Mouse (Mus musculus): Measurements from ENCODE around the gene Klhdc9. TPM values are rescaled to one million over a fixed set of nuclear protein-coding genes. Genes with fewer than 3 reads are reported as not detected.

Klhdc9 gene
- 0.98 TPM for total RNA-seq (2023)

DNA sequence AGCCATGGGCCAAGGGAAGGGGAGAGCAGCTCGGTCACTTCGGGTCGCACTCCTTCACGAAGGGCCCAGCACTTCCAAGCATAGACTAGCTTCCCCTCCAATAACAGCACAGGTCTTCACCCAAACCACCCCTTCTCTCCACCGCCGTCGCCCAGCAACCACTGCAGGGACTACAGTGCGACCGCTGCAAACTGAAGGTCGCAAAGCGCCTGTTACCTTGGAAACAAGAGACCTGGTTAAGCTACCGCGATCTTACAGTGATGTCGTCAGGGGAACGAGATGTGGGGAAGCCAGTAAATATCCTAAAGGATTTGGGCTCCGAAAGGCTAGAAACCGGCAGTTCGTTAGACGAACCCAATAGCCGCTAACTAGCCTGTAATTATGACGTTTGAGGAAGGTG lies at the start of gene Klhdc9:
Klhdc9 (minus strand) TSS at position 143 of the 400 bp plus-strand sequence.

GRCm38 (mm10) chr1:171388376-171389102 lies 27.9 kb upstream of the Klhdc9 start, which contains the start of gene Arhgap30:
Gene Arhgap30, plus strand, starts transcription at chr1:171388954.

DNA sequence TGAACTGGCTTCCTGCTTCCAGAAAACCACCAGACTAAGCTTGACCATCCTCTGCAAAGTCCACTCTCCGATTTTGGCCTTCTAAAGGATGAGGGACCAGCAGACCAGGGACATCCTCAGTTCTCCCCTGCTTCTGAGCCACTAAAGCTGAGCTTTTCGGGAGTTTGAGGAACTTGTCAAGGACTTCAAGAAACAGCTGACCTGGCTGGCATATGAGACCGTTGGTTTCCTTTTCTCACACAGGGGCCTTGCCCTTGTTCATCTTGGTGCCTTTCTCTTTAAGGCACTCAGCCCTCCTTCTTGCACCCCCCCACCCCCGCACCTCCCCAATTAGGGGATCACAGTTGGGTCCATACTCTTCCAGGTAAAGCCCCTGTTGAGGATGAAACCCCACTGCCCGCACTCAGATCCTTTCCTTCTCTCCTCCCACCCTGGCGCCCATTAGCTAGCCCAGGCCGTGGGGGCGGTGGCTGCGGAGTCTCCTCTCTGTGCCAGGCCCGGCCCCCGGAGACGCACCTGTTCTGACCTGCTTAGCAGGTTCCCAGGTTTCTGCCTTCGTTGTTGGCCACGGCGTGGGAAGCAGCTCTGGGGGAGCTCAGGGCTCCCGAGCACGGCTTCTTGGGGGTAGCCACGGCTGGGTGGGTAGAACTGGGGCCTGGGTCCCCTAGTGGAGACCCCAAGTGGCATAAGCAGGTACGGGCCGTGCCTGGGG lies 9.4 kb upstream of the Klhdc9 start, which contains the start of gene Nectin4:
Nectin4 (plus strand) TSS at position 255 of the 712 bp plus-strand sequence.

DNA sequence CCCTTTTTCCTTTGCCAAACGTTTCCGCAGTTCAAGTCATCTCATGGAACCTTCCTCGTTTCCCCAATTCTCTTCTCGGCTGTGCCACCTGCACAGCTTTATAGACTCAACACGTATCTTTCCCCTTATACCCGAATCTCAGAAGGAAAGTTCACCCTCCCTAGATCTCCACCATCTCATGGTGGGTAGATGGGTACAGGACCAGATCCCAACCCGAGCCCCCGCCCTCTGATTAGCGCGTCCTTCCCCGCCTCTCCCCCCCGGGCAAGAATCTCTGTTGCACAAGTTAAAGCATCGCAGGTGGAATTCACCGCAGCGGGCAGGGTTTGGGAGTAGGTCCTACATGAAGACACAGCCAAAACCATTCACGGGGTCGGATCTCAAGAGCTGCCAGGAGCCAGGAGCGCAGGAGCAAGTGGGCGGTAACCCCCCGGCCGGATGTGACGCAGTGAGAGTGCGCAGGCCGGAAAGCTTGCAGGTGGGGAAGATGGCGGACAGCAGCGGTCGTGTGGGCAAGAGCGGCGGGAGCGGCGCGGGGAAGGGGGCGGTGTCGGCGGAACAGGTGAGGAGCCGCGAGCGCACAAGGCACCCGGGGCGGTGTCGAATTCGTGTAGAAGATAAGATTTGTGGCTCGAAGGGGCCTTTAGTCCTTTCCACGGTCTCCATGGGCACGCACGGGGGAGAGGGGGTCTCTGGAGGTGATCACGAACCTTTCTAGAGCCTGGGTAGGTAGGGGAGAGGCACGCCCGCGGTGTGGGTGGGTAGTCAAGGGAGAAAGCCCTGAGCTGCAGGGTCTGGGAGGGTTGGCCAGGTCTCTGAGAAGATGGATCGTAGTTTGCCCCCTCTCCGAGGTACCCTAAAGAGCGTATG lies 15.1 kb downstream of the Klhdc9 start, which contains the start of the genes Nit1 and Pfdn2:
Nit1 (minus strand) TSS at position 422 of the 870 bp plus-strand sequence.
Pfdn2 (plus strand) TSS at position 446 of the 870 bp plus-strand sequence.

GRCm38 (mm10) chr1:171328839-171329432 lies 31.7 kb downstream of the Klhdc9 start, which contains the start of gene Dedd:
Gene Dedd, plus strand, starts transcription at chr1:171329145.

Other genes starting within 250 kb of the Klhdc9 start
- gene Cfap126, start 246.9 kb downstream of the Klhdc9 start, total RNA-seq (2023): not detected
- gene Sdhc, start 210.2 kb downstream of the Klhdc9 start, total RNA-seq (2023): 113 TPM
- gene Mpz, start 210.1 kb downstream of the Klhdc9 start, total RNA-seq (2023): not detected
- not detected for gene Pcp4l1, start 164.5 kb downstream of the Klhdc9 start, total RNA-seq (2023)
- not detected for gene Nr1i3, start 146.8 kb downstream of the Klhdc9 start, total RNA-seq (2023)
- gene Tomm40l, start 138.3 kb downstream of the Klhdc9 start, total RNA-seq (2023): 21.0 TPM
- not detected for gene Apoa2, start 135.7 kb downstream of the Klhdc9 start, total RNA-seq (2023)
- gene Fcer1g, start 126.4 kb downstream of the Klhdc9 start, total RNA-seq (2023): 15.1 TPM
- not detected for gene Adamts4, start 110.4 kb downstream of the Klhdc9 start, total RNA-seq (2023)
- gene Ndufs2, start 109.4 kb downstream of the Klhdc9 start, total RNA-seq (2023): 115 TPM
- 70.7 TPM for gene B4galt3, start 90.5 kb downstream of the Klhdc9 start, total RNA-seq (2023)
- gene Ppox, start 79.6 kb downstream of the Klhdc9 start, total RNA-seq (2023): 52.3 TPM
- gene Usp21, start 72.8 kb downstream of the Klhdc9 start, total RNA-seq (2023): 51.6 TPM
- 46.1 TPM for gene Ufc1, start 65.8 kb downstream of the Klhdc9 start, total RNA-seq (2023)
- gene Dedd, start 31.7 kb downstream of the Klhdc9 start, total RNA-seq (2023): 28.3 TPM
- gene Nit1, start 15.2 kb downstream of the Klhdc9 start, total RNA-seq (2023): 28.5 TPM
- 69.8 TPM for gene Pfdn2, start 15.1 kb downstream of the Klhdc9 start, total RNA-seq (2023)
- gene Nectin4, start 9.3 kb upstream of the Klhdc9 start, total RNA-seq (2023): 0.15 TPM
- gene Arhgap30, start 28.2 kb upstream of the Klhdc9 start, total RNA-seq (2023): 202 TPM
- 92.7 TPM for gene Usf1, start 50.5 kb upstream of the Klhdc9 start, total RNA-seq (2023)
- 4.4 TPM for gene Tstd1, start 58.1 kb upstream of the Klhdc9 start, total RNA-seq (2023)
- gene F11r, start 76.7 kb upstream of the Klhdc9 start, total RNA-seq (2023): 1.1 TPM
- 4.9 TPM for gene Alyref2, start 142.7 kb upstream of the Klhdc9 start, total RNA-seq (2023)
- not detected for gene Itln1, start 174.5 kb upstream of the Klhdc9 start, total RNA-seq (2023)
- 4.6 TPM for gene Cd244a, start 198.4 kb upstream of the Klhdc9 start, total RNA-seq (2023)
- gene Ly9, start 246.6 kb upstream of the Klhdc9 start, total RNA-seq (2023): 109 TPM

All from CD4-positive naive resting alpha-beta T cell, adult 57 days (primary cell).